Mouse (Mus musculus): Measurements from ENCODE around the gene Olfr32.
"Not testable (repeated sequence)": the region's sequence is repeated elsewhere in the genome, so short reads cannot be mapped to it uniquely, and the experiment has no call there.

Olfr32 gene

DNA sequence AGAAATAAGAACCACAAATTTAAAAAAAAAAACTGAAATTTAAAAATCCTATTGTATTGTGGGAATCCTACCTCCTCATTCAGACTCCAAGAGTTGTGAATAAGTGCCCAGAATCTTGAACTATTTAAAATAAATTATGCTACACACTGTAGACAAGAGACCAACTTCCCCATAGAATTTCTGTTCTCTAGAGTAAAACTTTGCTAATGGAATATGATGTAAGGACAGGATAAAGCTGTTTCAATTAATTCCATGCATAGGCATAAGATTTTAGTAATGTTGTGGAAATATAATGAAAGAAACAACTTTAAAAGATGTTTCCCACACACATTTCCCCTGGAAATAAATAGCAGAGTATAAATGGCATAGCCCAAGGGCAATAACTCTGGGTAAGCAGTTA is at the start of gene Olfr32:
Gene Olfr32 (minus strand): TSS at position 101 of the 400 bp plus-strand sequence.
- no peak for DNase-seq (ENCODE audit: low spot score in 2 of 2)

DNA sequence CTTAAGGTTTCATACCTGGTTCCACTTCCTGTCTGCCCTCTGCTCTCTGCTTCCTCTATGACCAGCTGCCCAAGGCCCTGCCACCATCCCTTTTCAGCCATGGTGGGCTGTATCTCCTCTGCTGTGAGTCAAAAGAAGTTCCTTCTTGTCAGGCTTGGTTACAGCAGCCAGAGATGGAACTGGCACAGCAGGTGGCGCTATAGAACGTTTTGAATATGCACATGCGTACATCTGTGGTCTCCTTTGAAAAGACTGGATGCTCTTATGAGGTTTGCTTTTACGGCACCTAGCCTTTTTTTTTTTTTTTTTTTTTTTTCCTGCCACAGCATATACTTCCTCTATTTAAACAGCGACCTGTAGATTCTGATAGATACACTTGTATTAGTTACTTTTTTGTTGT is 45.0 kb upstream of the Olfr32 start:
- not testable (repeated sequence) for DNase-seq (ENCODE audit: low spot score in 2 of 2)

DNA sequence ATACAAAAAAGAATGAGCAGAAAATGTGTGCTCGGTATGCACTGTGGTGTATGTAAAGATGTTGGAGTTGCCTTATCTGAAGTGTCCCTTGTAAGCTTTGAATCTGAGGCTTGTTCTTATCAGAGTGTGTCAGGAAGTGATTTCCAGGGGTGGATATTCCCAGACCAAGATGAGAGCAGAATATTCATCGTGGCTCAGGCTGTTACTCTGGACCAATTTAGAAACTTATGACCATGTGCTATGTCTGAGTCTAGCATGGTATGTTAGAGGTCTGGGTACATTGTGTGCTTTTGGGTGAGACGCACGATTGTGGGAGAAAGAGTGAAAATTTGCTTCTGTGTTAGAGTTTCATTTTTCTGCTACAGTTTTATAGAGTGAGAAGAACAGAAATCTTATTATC is 44.0 kb upstream of the Olfr32 start:
- not testable (repeated sequence) for DNase-seq (ENCODE audit: low spot score in 2 of 2)

DNA sequence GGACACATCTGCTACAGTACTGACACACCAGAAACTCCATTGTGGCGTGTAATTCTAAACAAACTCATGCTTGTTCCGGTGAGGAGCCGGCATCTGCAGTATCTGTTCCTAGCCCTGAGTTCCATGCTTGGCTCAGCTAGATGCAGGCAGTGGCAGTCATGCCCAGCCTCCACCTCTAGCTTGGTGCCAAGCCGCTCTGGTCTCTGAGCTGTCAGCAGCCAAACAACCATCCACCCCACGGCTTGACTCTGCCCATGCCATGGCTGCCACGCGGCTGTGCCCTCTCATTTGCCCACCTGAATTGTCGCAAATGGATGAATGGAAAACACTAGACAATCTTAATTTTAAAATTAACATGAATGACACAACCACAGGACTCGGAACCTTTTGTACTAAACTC is 11.8 kb upstream of the Olfr32 start:
- DNase-seq (ENCODE audit: low spot score in 2 of 2), result no peak

DNA sequence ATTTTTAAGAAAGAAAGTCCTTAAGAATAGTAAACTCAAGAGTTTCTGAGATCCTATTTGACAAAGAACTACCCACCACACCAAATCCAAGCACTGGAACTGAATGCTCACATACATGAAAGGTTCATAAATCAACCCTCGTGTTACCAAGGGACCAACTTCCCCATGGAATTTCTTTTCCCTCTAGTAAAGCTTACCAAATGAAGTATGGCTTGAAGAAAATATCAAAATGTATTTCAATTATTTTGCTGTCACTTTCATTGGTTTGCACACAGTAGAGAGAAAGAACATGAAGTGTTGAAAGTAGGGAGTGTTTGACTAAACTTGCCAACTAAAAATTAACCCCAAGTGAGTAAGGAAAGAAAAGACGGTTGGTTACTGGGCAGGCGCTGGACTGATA is 10.9 kb upstream of the Olfr32 start, which contains the start of gene Olfr1270:
Gene Olfr1270 (minus strand): TSS at position 101 of the 400 bp plus-strand sequence.
- no peak for DNase-seq (ENCODE audit: low spot score in 2 of 2)

DNA sequence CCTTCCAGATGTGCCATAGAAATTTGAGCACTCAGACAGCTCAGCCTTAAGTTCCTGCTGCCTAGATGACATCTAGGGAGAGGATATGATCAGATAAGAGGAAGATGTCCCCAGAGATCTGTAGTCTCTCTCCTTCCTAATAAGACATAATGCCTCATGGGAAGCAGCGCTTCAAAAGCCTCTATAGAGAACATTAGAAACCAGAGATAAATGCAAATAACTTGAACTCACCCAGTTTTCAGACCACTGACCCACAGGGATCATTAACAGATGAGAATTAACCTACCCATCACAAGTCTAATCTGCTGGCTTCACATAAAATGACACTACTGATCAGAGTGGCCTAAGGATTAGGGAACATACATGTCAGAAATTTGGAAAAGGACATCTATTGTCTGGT is 20.8 kb downstream of the Olfr32 start, which contains the start of gene Olfr1269:
Gene Olfr1269 (minus strand): TSS at position 101 of the 400 bp plus-strand sequence.
- DNase-seq (ENCODE audit: low spot score in 2 of 2), result no peak
